Mouse (Mus musculus) hindbrain, embryonic 11.5 days (tissue): Measurements from ENCODE around the gene Syt9. TPM values are rescaled to one million over a fixed set of nuclear protein-coding genes. Genes with fewer than 3 reads are reported as not detected.

Experiments
- ATAC-seq: fragments of 200-750 bp; cut with Nextera tagmentation; 2 replicates; pipeline ENCODE4 v1.8.0; 2017; ENCODE audit warnings: mild to moderate bottlenecking, moderate TSS enrichment, moderate library complexity; ENCODE audit not compliant: low FRiP score
- DNase-seq: peaks from one replicate; pipeline ENCODE4 v3.0.0-alpha.2; 2015; ENCODE audit warnings: low spot score
- H3K27ac ChIP-seq: fragments of 300-500 bp; sonication (generic); 2 replicates; pipeline ENCODE4 v1.5.1; 2014; ENCODE audit warnings: mild to moderate bottlenecking, low read depth, low read length
- H3K27me3 ChIP-seq: fragments of 300-500 bp; sonication (generic); 2 replicates; pipeline ENCODE4 v1.6.1; 2014; ENCODE audit warnings: mild to moderate bottlenecking, low read length, moderate library complexity, mixed read lengths; ENCODE audit not compliant: control insufficient read depth, insufficient read depth
- H3K36me3 ChIP-seq: fragments of 300-500 bp; sonication (generic); 2 replicates; pipeline ENCODE4 v1.6.1; 2014; ENCODE audit warnings: mild to moderate bottlenecking, low read length, moderate library complexity, mixed read lengths; ENCODE audit not compliant: control insufficient read depth, insufficient read depth
- H3K4me1 ChIP-seq: fragments of 300-500 bp; sonication (generic); replicated peaks from 2 replicates; pipeline ENCODE4 v1.6.1; 2014; ENCODE audit warnings: low read length, mixed read lengths; ENCODE audit not compliant: control insufficient read depth, insufficient read depth
- H3K4me2 ChIP-seq: fragments of 300-500 bp; sonication (generic); replicated peaks from 2 replicates; pipeline ENCODE4 v1.6.1; 2014; ENCODE audit warnings: mild to moderate bottlenecking, low read depth, low read length
- H3K4me3 ChIP-seq: fragments of 300-500 bp; sonication (generic); 2 replicates; pipeline ENCODE4 v1.5.1; 2014; ENCODE audit warnings: low read depth, low read length
- H3K9ac ChIP-seq: fragments of 300-500 bp; sonication (generic); 2 replicates; pipeline ENCODE4 v1.6.1; 2014; ENCODE audit warnings: low read depth, low read length
- H3K9me3 ChIP-seq: fragments of 300-500 bp; sonication (generic); 2 replicates; pipeline ENCODE4 v1.6.1; 2016; ENCODE audit warnings: low read length; ENCODE audit not compliant: control insufficient read depth
- WGBS: fragments of 180-500 bp; shearing (Covaris S2); extraction: QIAGEN DNeasy Blood & Tissue Kit; methylation state at CpG from one replicate; pipeline ENCODE4 v1.1.7; 2014; 5-methylcytosine and 5-hydroxymethylcytosine counted together
- polyA plus RNA-seq: library from polyadenylated mRNA; unstranded; fragments of >200 nt; fragmentation: Nextera tagmentation; extraction: Ambion mirVana; gene quantifications from 2 replicates; pipeline ENCODE4 v1.2.1, GENCODE M21; 2014

Gene Syt9
- polyA plus RNA-seq, 1 experiment from 2014 or later, result 4.8 TPM

DNA sequence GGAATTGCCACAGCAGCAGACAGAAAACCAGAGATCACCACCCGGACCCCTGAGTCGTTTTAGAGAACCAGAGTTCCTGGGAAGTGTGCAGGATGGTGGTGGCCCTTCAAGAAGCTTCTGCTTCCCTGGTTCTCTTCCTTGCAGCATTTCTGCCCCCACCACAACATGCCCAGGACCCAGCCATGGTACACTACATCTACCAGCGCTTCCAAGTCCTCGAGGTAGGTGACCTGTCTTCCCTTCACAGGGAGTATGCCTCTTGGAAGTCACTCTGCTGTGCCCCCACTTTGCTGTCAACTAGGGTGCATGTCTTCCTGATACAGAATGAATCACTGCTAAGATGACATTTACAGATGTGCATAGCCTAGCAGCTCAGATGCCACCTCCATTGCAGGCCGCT is 197.1 kb downstream of the Syt9 start:
- no peaks in the 10 kb centered on the region for H3K36me3 ChIP-seq
- no peak overlapping the region for H3K4me2 ChIP-seq
- H3K4me1 ChIP-seq, result no peaks in the 10 kb centered on the region
- 70% methylated on average over 5 of the region's 5 CpGs for WGBS
- no peak overlapping the region for H3K27ac ChIP-seq
- DNase-seq (no peak), ATAC-seq (no peak)
- H3K4me3 ChIP-seq, result no peak overlapping the region
- no peaks in the 10 kb centered on the region for H3K9me3 ChIP-seq
- H3K27me3 ChIP-seq, result no peaks in the 10 kb centered on the region
- H3K9ac ChIP-seq, result no peak overlapping the region

DNA sequence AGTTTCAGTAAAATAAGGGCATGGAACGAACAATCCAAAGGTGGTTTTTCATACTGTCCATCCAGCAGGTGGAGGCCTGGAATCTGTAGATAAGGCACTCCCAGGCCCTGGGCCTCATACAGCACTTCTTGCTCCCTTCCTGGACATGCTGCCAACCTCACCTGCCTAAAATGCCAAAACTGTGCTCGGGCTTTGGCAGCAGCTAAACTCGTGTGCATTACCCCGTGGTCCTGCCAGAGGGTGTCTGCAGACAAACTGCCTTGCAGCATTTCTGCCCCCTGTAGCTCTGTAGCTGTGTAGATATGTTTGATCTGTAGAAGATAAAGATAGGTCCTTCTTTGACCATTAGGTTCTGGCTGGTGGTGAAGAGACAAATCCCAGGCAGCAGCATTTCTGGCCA is 198.4 kb downstream of the Syt9 start:
- no peak overlapping the region for H3K4me2 ChIP-seq
- no peak overlapping the region for H3K27ac ChIP-seq
- no peaks in the 10 kb centered on the region for H3K9me3 ChIP-seq
- H3K36me3 ChIP-seq, result no peaks in the 10 kb centered on the region
- H3K9ac ChIP-seq, result no peak overlapping the region
- whole genome bisulfite sequencing, result 70% methylated on average over 4 of the region's 4 CpGs
- H3K4me1 ChIP-seq, result no peaks in the 10 kb centered on the region
- DNase-seq (no peak), ATAC-seq (no peak)
- no peaks in the 10 kb centered on the region for H3K27me3 ChIP-seq
- H3K4me3 ChIP-seq, result no peak overlapping the region

- H3K4me3 ChIP-seq, result no peak overlapping the region
- no peaks in the 10 kb centered on the region for H3K4me1 ChIP-seq
- no peak for DNase-seq
- no peak for ATAC-seq
- WGBS, result 56% methylated on average over 2 of the region's 2 CpGs
- H3K9ac ChIP-seq, result no peak overlapping the region
- H3K4me2 ChIP-seq, result no peak overlapping the region
- no peak overlapping the region for H3K27ac ChIP-seq
- no peaks in the 10 kb centered on the region for H3K9me3 ChIP-seq
- no peaks in the 10 kb centered on the region for H3K27me3 ChIP-seq
- H3K36me3 ChIP-seq, result no peaks in the 10 kb centered on the region
These were observed 203.3 kb downstream of the Syt9 start for GRCm38 (mm10) chr7:107573856-107574255.

DNA sequence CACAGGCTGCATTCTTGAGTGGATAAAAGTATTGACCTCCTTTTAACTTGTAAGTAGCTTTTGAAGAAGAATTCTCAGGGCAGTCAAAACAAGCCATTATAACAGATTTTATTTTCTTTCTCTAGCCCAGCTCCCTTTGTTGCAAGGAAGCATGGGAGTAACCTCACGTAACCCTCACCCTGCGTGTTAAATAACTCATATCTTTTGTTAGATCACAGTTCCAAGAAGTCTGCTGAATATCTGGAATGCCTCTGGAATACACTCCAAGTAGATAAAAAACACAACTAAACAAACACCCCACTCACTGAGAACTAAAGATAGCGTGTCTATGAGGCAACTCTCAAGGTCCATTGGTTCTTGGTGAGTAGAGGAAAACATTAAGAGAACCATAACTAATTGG is 203.7 kb downstream of the Syt9 start:
- Histone ChIP-seq H3K36me3 (no peaks in the 10 kb centered on the region), H3K4me1 (no peaks in the 10 kb centered on the region), H3K27me3 (no peaks in the 10 kb centered on the region), H3K4me2 (no peak overlapping the region), H3K9me3 (no peaks in the 10 kb centered on the region), H3K27ac (no peak overlapping the region), H3K9ac (no peak overlapping the region), H3K4me3 (no peak overlapping the region)
- no peak for DNase-seq
- 82% methylated on average over 3 of the region's 3 CpGs for WGBS
- no peak for ATAC-seq

GRCm38 (mm10) chr7:107592641-107593040 is 222.1 kb downstream of the Syt9 start:
- ATAC-seq (no peak), DNase-seq (no peak)
- no peak overlapping the region for H3K4me2 ChIP-seq
- H3K9ac ChIP-seq, result no peak overlapping the region
- no peaks in the 10 kb centered on the region for H3K9me3 ChIP-seq
- no peak overlapping the region for H3K27ac ChIP-seq
- no peaks in the 10 kb centered on the region for H3K36me3 ChIP-seq
- 59% methylated on average over 2 of the region's 2 CpGs for WGBS
- H3K4me3 ChIP-seq, result no peak overlapping the region
- peaks cover 6% of the 10 kb centered on the region; the same call in 1 of the 2 replicates for H3K27me3 ChIP-seq
- H3K4me1 ChIP-seq, result no peaks in the 10 kb centered on the region

GRCm38 (mm10) chr7:107593904-107594303 is 223.4 kb downstream of the Syt9 start:
- peaks cover 6% of the 10 kb centered on the region; the same call in 1 of the 2 replicates for H3K27me3 ChIP-seq
- H3K4me1 ChIP-seq, result no peaks in the 10 kb centered on the region
- ATAC-seq, result no peak
- DNase-seq, result no peak
- H3K4me2 ChIP-seq, result no peak overlapping the region; the same call in 1 of the 2 replicates
- H3K27ac ChIP-seq, result no peak overlapping the region
- no peaks in the 10 kb centered on the region for H3K36me3 ChIP-seq
- H3K9ac ChIP-seq, result no peak overlapping the region
- no peaks in the 10 kb centered on the region for H3K9me3 ChIP-seq
- H3K4me3 ChIP-seq, result no peak overlapping the region
- 30% methylated on average over 7 of the region's 7 CpGs for WGBS

DNA sequence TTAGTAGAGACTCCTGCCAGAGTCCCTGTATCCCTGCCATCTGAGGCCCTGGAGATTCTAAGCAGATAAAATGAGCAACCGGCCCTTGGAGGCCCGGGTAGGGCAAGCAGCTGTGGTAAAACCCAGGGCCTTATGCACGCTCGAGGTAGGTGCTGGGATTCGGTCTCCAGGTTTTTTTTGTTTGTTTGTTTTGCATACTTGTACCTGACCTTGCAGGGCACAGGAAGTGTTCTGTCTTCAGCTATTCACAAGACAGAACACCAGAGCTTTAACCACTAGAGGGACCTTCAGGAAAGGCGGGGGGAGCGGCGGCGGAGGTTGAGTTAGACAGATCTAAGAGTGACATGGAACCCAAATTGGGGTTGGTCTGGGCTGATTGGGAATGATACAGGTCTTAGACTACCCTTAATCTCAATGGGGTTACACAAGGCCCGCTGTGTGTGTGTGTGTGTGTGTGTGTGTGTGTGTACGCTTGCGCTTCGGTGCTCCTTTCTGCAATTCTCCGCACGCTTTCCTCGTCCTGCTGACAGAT is 223.9 kb downstream of the Syt9 start:
- Histone ChIP-seq H3K9me3 (no peaks in the 10 kb centered on the region), H3K4me3 (peak overlapping the region; percentile 44), H3K36me3 (no peaks in the 10 kb centered on the region), H3K4me1 (no peaks in the 10 kb centered on the region), H3K27me3 (peaks cover 6% of the 10 kb centered on the region; the same call in 1 of the 2 replicates), H3K27ac (no peak overlapping the region), H3K4me2 (peak overlapping the region; percentile 65), H3K9ac (peak overlapping the region; percentile 8; the same call in 1 of the 2 replicates)
- DNase-seq (peak; percentile 65), ATAC-seq (peak; percentile 79)
- WGBS, result 3% methylated on average over 16 of the region's 16 CpGs

GRCm38 (mm10) chr7:107594857-107595402 is 224.4 kb downstream of the Syt9 start, which contains the start of gene Ppfibp2:
Gene Ppfibp2, plus strand, starts transcription at chr7:107595207.
- peak; percentile 84 for DNase-seq
- H3K9me3 ChIP-seq, result no peaks in the 10 kb centered on the region
- WGBS, result 3% methylated on average over 21 of the region's 24 CpGs
- H3K4me3 ChIP-seq, result peak within 1 kb of the TSS; percentile 44
- no peaks in the 10 kb centered on the region for H3K36me3 ChIP-seq
- H3K27ac ChIP-seq, result no peak within 1 kb of the TSS
- peaks cover 6% of the 10 kb centered on the region; the same call in 1 of the 2 replicates for H3K27me3 ChIP-seq
- H3K4me1 ChIP-seq, result no peaks in the 10 kb centered on the region
- ATAC-seq, result peak; percentile 98
- H3K9ac ChIP-seq, result peak within 1 kb of the TSS; percentile 8
- H3K4me2 ChIP-seq, result peak within 1 kb of the TSS; percentile 65

- peaks cover 6% of the 10 kb centered on the region; the same call in 1 of the 2 replicates for H3K27me3 ChIP-seq
- 14% methylated on average over 13 of the region's 13 CpGs for WGBS
- no peaks in the 10 kb centered on the region for H3K9me3 ChIP-seq
- no peaks in the 10 kb centered on the region for H3K4me1 ChIP-seq
- no peaks in the 10 kb centered on the region for H3K36me3 ChIP-seq
- H3K4me2 ChIP-seq, result peak overlapping the region; percentile 65
- H3K27ac ChIP-seq, result no peak overlapping the region
- no peak overlapping the region for H3K9ac ChIP-seq
- peak overlapping the region; percentile 44 for H3K4me3 ChIP-seq
- ATAC-seq (0 out of 2 replicates have a peak, but pooled peaks have one; percentile 1), DNase-seq (no peak)
These were observed 224.9 kb downstream of the Syt9 start for GRCm38 (mm10) chr7:107595426-107595825.
